In genomic region chr1:34011051-34011677, GRCm38 (mm10) we compare ENCODE assay signal across 7 mouse cellular contexts.
DNase-seq lines count a peak whose midpoint lies in the region; ATAC-seq and TF ChIP-seq lines count a peak whose summit lies in the region.

No protein-coding gene starts in this region.

- H3K27me3 ChIP-seq in intestine, embryonic 15.5 days (replicated peaks): 0 out of 2 replicates have a peak, but pooled peaks cover 9% of the 10 kb centered on the region
- H3K27me3 ChIP-seq in limb, embryonic 12.5 days: peaks cover 18% of the 10 kb centered on the region
- no peaks in the 10 kb centered on the region for H3K27me3 ChIP-seq in midbrain, embryonic 12.5 days
- 0 out of 2 replicates have a peak, but pooled peaks cover 4% of the 10 kb centered on the region for H3K27me3 ChIP-seq in small intestine, adult 2 months (ENCODE audit: control insufficient read depth, insufficient read depth, low read length)

- TF ChIP-seq POLR2A in cortical plate, adult 2 months (IDR thresholded peaks at IDR 0.05; ENCODE audit: extremely low read depth, insufficient read depth, low read length): peak; percentile 31; the same call in 1 of the 2 replicates
- TF ChIP-seq POLR2A in small intestine, adult 2 months (IDR thresholded peaks at IDR 0.05; ENCODE audit: low read depth, low read length): no peak

- peak; percentile 69 to 71 for DNase-seq in adrenal gland, adult 18-20 months (ENCODE audit: low spot score in 2 of 2)
- DNase-seq in gastrocnemius, postnatal 4 days (ENCODE audit: low spot score in 2 of 2): peak; percentile 71 to 76

- H3K4me3 ChIP-seq in cortical plate, adult 2 months (ENCODE audit: insufficient read depth, low read length): peak overlapping the region; percentile 57
- H3K4me3 ChIP-seq in intestine, embryonic 15.5 days (replicated peaks): peak overlapping the region; percentile 68
- peak overlapping the region; percentile 89 for H3K4me3 ChIP-seq in limb, embryonic 12.5 days (replicated peaks)
- peak overlapping the region; percentile 92 for H3K4me3 ChIP-seq in midbrain, embryonic 12.5 days
- H3K4me3 ChIP-seq in small intestine, adult 2 months (ENCODE audit: low read depth, low read length): peak overlapping the region; percentile 63

- H3K9me3 ChIP-seq in intestine, embryonic 15.5 days: no peaks in the 10 kb centered on the region
- H3K9me3 ChIP-seq in limb, embryonic 12.5 days: no peaks in the 10 kb centered on the region
- H3K9me3 ChIP-seq in midbrain, embryonic 12.5 days: no peaks in the 10 kb centered on the region

- H3K27ac ChIP-seq in cortical plate, adult 2 months (ENCODE audit: insufficient read depth, low read length): peak overlapping the region; percentile 95
- H3K27ac ChIP-seq in intestine, embryonic 15.5 days: no peak overlapping the region
- H3K27ac ChIP-seq in limb, embryonic 12.5 days: no peak overlapping the region
- H3K27ac ChIP-seq in midbrain, embryonic 12.5 days (replicated peaks): peak overlapping the region; percentile 77
- no peak overlapping the region for H3K27ac ChIP-seq in small intestine, adult 2 months (ENCODE audit: insufficient read depth, low read depth, low read length)

- H3K4me2 ChIP-seq in intestine, embryonic 15.5 days (replicated peaks): peak overlapping the region; percentile 98
- peak overlapping the region; percentile 97 for H3K4me2 ChIP-seq in limb, embryonic 12.5 days
- H3K4me2 ChIP-seq in midbrain, embryonic 12.5 days (replicated peaks): peak overlapping the region; percentile 96

- ATAC-seq in intestine, embryonic 15.5 days: peak; percentile 92
- ATAC-seq in limb, embryonic 12.5 days (ENCODE audit: insufficient number of reproducible peaks, insufficient read depth, low FRiP score, low TSS enrichment, low read depth): peak; percentile 77
- ATAC-seq in midbrain, embryonic 12.5 days (ENCODE audit: low FRiP score, low read depth): peak; percentile 84

- under 1% methylated on average over 46 of the region's 47 CpGs for WGBS in intestine, embryonic 15.5 days
- 1% methylated on average over 47 of the region's 47 CpGs for WGBS in limb, embryonic 12.5 days
- WGBS in midbrain, embryonic 12.5 days: under 1% methylated on average over 36 of the region's 47 CpGs
- under 1% methylated on average over 44 of the region's 47 CpGs for WGBS in small intestine, adult 2 months

- no peak for TF ChIP-seq CTCF in cortical plate, adult 2 months (IDR thresholded peaks at IDR 0.05; ENCODE audit: extremely low read depth, insufficient read depth, low read length)
- TF ChIP-seq CTCF in small intestine, adult 2 months (IDR thresholded peaks at IDR 0.05; ENCODE audit: extremely low read depth, insufficient read length, insufficient replicate concordance, low read depth, low read length): no peak

- H3K9ac ChIP-seq in intestine, embryonic 15.5 days: peak overlapping the region; percentile 57
- H3K9ac ChIP-seq in limb, embryonic 12.5 days (replicated peaks): peak overlapping the region; percentile 87
- H3K9ac ChIP-seq in midbrain, embryonic 12.5 days (replicated peaks): peak overlapping the region; percentile 91

- H3K36me3 ChIP-seq in intestine, embryonic 15.5 days: no peaks in the 10 kb centered on the region
- H3K36me3 ChIP-seq in limb, embryonic 12.5 days: no peaks in the 10 kb centered on the region
- H3K36me3 ChIP-seq in midbrain, embryonic 12.5 days: no peaks in the 10 kb centered on the region
- no peaks in the 10 kb centered on the region for H3K36me3 ChIP-seq in small intestine, adult 2 months (ENCODE audit: control insufficient read depth, insufficient read depth, low read length)

- H3K4me1 ChIP-seq in cortical plate, adult 2 months (ENCODE audit: control insufficient read depth, insufficient read depth, low read length): peaks cover 6% of the 10 kb centered on the region; the same call in 1 of the 2 replicates
- H3K4me1 ChIP-seq in intestine, embryonic 15.5 days (replicated peaks): peaks cover 14% of the 10 kb centered on the region
- peaks cover 29% of the 10 kb centered on the region for H3K4me1 ChIP-seq in limb, embryonic 12.5 days (replicated peaks)
- H3K4me1 ChIP-seq in midbrain, embryonic 12.5 days: peaks cover 39% of the 10 kb centered on the region
- peaks cover 1% of the 10 kb centered on the region; the same call in 1 of the 2 replicates for H3K4me1 ChIP-seq in small intestine, adult 2 months (ENCODE audit: control insufficient read depth, insufficient read depth, insufficient read length, low read length)

Comparison
In these comparisons a context has a peak if more than half of its experiments do, and no peak if none do; other contexts are left out.
1. H3K27ac ChIP-seq: peak in cortical plate, adult 2 months (single experiment) and midbrain, embryonic 12.5 days (single experiment); none in intestine, embryonic 15.5 days (single experiment), limb, embryonic 12.5 days (single experiment) and small intestine, adult 2 months (single experiment).
2. Peak in every context shown above with its lines, with median percentiles within 50 percentile points of each other: H3K4me3 ChIP-seq, ATAC-seq, H3K4me2 ChIP-seq and H3K9ac ChIP-seq.